Mouse (Mus musculus): ENCODE data around the gene Cyb5d1.

Cyb5d1 gene

DNA sequence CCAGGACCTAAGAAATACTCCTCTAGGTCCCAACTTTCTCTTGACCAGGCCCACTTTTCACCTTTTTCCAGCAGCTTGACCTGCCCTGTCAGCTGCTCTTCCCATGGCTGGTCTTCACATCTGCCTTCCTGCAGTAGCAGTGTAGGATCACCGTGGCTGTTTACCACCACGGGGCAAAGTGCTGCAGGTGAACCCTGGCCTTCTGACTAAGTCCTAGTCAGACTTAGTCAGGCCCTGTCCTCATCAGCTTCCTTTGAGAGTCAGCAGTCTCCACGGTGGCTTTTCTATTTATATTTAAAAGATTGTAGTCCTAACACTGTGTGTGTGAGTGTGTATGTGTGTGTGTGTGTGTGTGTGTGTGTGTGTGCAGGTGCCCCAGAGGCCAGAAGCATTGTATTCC lies 17.7 kb downstream of the Cyb5d1 start:
- DNase-seq: no peak

GRCm38 (mm10) chr11:69375646-69376045 lies 19.8 kb downstream of the Cyb5d1 start:
- DNase-seq: no peak

DNA sequence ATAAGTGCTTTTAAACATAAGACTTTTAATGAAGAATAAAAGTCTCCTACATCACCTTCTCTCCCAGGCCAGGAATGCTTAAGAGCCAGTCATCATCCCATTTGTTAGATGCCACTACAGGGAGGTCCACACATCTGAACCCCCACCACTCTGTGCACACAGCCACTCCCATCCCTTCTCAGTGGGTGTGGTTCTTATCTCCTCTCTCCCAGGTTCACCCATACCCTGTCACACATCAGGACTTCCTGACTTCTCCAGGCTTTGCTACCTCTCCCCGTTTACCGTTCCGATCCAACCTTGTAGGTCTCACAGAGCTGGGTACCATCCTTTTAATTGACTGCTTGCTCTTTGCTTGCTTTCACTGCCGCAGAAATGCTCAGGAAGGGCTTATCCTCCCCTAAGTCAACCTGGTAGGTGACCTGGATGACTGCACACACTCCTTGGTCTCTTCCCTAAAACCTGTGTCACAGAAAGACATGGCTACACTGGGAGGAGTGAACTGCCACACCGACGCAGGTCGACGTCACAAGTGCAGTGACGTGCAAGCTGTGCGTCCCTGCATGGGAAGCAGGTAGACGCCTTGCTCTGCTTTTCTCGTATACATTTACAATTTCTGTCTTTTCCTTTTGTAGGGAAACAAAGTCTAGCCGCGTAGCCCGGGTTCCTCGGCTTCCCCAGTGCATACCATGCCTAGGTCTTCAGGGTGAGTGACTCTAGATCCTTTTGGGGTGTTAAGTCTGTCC lies 22.0 kb downstream of the Cyb5d1 start:
- DNase-seq: no peak

DNA sequence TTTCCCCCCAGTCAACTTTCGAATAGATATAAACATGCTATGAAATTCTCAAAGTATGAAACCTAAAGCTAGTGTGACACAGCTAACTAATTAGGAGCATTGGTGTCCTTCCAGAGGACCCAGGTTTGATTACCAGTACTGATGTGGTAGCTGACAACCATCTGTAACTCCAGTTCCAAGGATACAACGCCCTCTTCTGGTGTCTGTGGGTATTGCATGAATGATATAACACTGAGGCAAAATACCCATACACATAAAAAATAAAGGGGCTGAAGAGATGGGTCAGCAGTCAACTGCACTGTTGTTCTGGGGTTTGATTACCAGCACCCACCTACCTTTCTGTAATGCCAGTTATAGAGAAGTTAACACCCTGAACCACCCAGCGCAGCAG lies 22.7 kb downstream of the Cyb5d1 start:
- peak; percentile 21 for DNase-seq

GRCm38 (mm10) chr11:69372056-69372779 lies 23.2 kb downstream of the Cyb5d1 start:
- peak; percentile 60 for DNase-seq

- DNase-seq: peak; percentile 13
Observed at GRCm38 (mm10) chr11:69371601-69372000, 23.8 kb downstream of the Cyb5d1 start.

DNA sequence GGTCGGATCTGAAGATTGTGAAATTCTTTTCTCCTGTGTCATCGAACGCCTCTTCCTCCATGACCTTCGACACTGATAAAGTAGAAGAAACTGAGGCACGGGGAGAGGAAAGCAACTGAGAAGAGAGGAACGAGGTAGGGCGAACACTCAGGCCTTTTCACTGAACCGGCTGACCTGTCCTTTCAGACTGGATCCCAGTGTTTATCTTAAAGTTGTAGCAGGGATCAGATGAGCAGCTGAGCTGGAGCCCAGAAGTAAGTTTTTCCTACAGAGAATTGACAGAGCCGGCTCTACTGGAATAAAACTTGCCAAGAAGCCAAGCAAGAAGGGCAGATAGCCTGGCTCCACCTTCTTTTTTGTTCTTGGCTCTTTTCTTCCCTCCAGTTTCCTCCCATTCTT lies 24.6 kb downstream of the Cyb5d1 start:
- DNase-seq: no peak

GRCm38 (mm10) chr11:69369990-69370816 lies 25.2 kb downstream of the Cyb5d1 start:
- DNase-seq: no peak

- DNase-seq: peak; percentile 46
Observed at GRCm38 (mm10) chr11:69369215-69369989, 26.0 kb downstream of the Cyb5d1 start, which contains the start of gene Chd3. Gene Chd3, minus strand, starts transcription at chr11:69369406.

DNA sequence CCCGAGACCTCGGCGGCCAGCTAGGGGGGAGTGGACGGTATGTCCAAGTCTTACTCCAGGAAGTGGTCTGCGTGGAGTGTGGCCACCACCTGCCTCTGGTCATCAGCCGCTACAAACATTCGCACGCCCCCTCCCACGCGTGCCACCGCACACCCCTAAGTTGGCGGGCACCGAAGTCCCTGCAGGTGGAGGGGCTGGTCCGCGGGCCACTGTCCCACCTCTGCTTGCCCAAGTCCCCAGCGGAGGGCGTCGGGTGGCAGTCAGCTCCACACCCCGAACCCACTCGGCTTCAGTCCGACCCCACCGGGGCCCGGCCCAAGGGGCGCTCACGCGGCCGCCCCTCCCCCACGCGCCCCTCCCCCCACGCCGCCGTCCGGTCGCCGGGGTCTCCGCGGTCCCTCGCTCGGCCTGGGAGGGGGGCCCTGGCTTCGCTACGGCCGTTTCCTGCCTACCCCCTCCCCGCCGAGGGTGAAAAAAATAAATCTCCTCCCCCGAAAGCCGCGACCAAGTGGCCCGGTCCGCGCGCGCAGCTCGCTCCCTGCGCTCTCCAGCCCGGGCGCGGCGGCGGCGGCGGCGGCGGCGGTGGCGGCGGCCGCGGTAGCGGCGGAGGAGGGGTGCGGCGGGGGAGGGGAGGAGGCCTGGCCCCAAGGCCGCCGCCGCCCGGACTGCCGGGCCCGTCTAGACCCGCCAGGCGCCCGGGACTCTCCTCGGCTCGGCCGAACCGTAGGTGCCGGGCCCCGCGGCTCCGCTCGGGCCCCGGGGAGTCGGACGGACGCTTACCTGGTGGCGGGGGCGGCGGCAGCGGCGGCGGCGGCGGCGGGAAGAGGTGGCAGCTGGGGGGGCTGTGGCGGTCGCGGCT lies 26.8 kb downstream of the Cyb5d1 start:
- DNase-seq: peak; percentile 48

- no peak for DNase-seq
Observed at GRCm38 (mm10) chr11:69367616-69368355, 27.6 kb downstream of the Cyb5d1 start.

DNA sequence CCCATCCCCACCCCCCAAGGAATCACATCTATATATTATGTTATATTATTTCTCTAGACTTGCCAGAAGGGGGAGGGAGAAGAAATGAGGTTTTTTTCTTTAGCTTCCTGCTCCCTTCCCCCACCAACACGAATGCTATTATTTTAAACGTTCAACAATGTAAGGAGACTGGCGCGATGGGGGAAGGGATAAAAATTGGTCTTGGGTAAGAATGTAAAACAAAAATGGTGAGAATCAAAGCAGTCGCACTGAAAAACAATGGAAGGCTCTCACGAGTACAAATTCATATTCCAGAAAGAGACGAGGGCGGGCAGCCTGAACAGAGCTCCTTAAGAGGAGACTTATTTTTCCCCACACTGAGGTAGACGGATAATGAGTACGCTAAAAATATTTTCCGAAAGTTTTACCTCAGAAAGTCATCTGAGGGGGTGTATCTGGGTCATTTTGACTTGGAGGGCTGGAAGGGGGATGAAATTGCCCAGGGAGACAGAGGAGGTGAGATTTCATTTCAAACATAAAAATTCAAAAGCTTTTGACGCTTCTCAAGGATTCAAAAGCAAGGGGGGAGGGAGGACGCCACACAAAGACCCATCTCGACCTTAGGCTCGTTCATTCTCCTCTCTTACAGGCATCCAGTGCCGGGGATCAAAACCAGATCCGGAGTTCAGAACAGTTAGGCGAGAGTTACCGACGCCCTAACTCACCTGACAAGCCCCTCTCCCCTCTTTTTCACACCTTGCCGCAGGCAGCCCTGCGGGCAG lies 28.4 kb downstream of the Cyb5d1 start:
- DNase-seq: peak; percentile 14

DNA sequence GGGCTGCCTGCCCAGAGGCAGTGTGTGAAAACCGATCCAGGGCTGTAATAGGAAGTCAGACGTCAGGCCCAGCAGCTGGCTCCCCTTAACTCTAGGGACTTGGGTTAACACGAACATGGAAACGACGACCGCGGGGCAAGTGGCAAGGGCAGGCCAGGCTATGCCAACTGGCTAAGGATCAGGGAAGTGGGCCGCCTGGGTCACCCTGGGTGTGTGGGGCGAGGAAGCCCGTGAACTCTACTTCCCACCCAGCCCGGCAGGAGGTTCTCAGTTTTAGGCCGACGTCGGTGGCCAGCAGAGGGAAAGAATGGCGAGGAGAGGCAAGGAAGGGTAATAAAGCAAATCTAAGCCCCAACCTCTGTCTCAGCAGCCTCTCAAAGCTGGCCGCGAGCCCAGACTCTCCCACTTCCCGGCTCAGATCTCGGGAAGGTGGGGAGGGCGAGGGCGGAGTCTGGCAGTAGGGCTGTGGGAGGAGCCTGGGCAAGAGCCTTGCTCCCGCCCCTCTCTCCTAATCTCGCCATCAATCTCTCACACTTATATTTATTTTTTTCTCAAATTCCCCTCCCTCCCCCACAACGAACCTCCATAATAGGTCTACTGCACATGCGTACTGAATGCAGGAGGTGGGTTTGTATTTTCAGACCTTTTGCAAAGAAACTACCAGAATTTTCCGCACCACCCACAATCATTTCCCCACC lies 29.1 kb downstream of the Cyb5d1 start:
- peak; percentile 97 for DNase-seq

DNA sequence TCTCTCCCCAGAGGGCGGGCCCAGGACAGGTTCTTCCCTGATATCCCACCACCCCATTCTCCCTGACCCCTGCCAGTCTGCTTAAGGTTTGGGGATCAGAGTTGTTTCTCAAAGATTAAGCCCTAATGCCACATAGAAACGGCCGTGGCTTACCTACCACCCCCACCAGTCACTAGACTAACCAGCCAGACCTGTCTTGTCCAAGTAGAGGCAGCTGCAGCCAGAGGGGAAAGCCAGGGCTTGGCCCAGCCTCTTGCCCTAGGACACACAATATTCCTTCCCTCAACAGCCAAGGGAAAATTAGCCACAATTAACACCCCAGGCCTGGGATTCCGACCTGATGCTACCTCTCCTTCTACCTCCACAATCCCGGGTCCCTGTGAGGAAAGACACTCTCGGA lies 29.7 kb downstream of the Cyb5d1 start:
- no peak for DNase-seq

- DNase-seq: peak; percentile 93
Observed at GRCm38 (mm10) chr11:69364910-69365309, 30.5 kb downstream of the Cyb5d1 start.

DNA sequence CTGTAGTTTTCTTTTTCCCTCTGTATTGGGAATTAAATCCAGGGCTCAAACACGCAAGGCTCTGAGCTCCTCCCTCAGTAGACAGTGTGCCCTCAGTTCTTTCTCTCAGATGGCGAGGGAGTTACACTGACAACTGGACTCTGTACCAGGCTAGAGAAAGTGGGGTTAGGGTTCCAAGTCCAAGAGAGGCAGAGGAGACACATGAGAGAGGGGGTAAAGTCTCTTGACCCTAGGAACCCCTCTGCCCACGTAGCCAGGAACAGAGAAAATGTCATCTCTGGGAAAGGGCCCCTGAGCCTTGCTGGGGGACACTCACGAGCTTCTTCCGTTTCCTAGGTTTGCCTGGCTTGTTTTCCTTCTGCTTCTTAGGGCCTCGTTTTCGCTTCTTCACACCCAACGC lies 31.1 kb downstream of the Cyb5d1 start:
- no peak for DNase-seq

GRCm38 (mm10) chr11:69362479-69362878 lies 33.0 kb downstream of the Cyb5d1 start:
- DNase-seq: no peak

DNA sequence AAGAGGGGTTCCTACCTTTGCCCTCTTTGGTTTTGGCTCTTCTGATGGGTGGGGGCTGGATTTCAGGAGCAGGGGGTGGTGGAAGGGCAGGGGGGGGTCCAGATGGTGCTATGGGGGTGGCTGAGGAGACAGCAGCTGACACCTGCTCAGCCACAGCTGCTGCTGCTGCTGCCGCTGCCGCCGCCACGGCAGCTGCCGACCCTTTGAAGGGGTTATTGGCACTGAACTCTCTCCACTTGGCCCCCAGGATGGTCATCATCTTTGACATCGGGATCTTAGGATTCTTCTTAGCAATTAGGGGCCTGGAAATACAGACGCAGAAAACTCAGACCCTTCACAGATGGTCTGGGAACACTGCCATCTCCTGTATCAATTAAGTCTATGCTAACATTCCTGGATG lies 33.4 kb downstream of the Cyb5d1 start:
- DNase-seq: no peak

DNA sequence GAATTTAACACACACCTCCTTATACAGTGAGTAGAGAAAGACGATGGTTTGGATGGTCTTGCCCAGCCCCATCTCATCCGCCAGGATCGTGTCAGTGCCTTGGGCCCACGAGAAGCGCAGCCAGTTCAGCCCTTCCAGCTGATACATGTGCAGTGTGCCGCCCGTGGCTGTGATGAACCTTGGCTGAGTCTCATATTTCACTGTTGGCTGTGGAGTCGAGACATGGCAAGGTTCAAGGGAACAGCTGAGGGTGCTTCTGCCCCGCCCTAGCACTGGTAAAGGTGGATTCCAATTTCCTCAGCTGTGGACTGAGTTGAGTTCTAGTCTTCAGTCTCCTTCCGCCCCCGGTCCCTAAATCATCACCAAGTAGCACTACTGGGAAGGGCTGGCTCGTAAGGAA lies 37.7 kb downstream of the Cyb5d1 start:
- no peak for DNase-seq

DNA sequence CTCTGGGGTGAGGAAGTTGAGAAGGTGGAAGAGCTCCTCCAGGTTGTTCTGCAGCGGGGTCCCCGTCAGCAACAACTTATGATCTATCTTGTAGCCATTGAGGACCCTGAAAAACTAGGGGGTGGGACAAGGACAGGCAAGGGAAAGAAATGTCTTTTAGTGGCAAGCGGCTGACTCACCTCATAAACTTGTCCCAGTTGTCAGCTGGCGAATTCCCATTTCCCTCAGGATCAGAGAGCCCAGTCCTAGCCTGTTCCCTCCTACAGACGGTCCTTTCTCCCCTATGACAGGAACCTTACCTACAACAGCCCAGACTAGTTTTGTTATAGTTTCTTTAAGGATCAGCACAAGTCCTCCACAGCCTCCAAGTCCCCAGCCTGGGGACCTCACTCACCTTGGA lies 38.9 kb downstream of the Cyb5d1 start:
- DNase-seq: no peak
